Mouse (Mus musculus) testis, adult 2 months (tissue): ENCODE results near the gene Smim7. TPM values are rescaled to one million over a fixed set of nuclear protein-coding genes. Genes with fewer than 3 reads are reported as not detected.

ENCODE experiments used
- H3K27ac ChIP-seq: fragments of 200-500 bp; 2 replicates; pipeline ENCODE4 v1.5.1; 2012; ENCODE audit warnings: low read depth, low read length; ENCODE audit not compliant: control insufficient read depth, insufficient read depth
- H3K27me3 ChIP-seq: fragments of 200-500 bp; 2 replicates; pipeline ENCODE4 v1.6.1; 2012; ENCODE audit warnings: mild to moderate bottlenecking, low read length, moderate library complexity; ENCODE audit not compliant: control insufficient read depth, insufficient read depth
- H3K36me3 ChIP-seq: fragments of 200-500 bp; 2 replicates; pipeline ENCODE4 v1.6.1; 2012; ENCODE audit warnings: mild to moderate bottlenecking, low read length; ENCODE audit not compliant: control insufficient read depth, insufficient read depth
- H3K4me1 ChIP-seq: fragments of 200-500 bp; 2 replicates; pipeline ENCODE4 v1.6.1; 2012; ENCODE audit warnings: low read length; ENCODE audit not compliant: control insufficient read depth, insufficient read depth
- H3K4me3 ChIP-seq: fragments of 200-500 bp; 2 replicates; pipeline ENCODE4 v1.5.1; 2012; ENCODE audit warnings: low read depth, mild to moderate bottlenecking, low read length, moderate library complexity, mixed read lengths; ENCODE audit not compliant: control insufficient read depth
- CTCF ChIP-seq: fragments of 200-500 bp; IDR thresholded peaks from 2 replicates; pipeline ENCODE4 v1.5.1; 2012; ENCODE audit warnings: low read depth, mild to moderate bottlenecking, inconsistent platforms, low read length, moderate library complexity; ENCODE audit not compliant: control insufficient read depth, insufficient read depth, insufficient replicate concordance
- POLR2A ChIP-seq: fragments of 200-500 bp; IDR thresholded peaks from 2 replicates; pipeline ENCODE4 v1.6.1; 2012; ENCODE audit warnings: low read depth, mild to moderate bottlenecking, inconsistent platforms, low read length, moderate library complexity; ENCODE audit not compliant: control insufficient read depth
- polyA plus RNA-seq: library from polyadenylated mRNA; depleted of rRNA; stranded (reverse); fragments of >200 nt; gene quantifications from 2 replicates; pipeline ENCODE4 v1.2.3, GENCODE M21; 2012

Smim7 gene
- polyA plus RNA-seq, 1 experiment = 12.7 TPM

GRCm38 (mm10) chr8:72561111-72561689 lies 9.7 kb downstream of the Smim7 start:
- no peak overlapping the region for H3K27ac ChIP-seq
- H3K4me1 ChIP-seq = no peaks in the 10 kb centered on the region
- no peaks in the 10 kb centered on the region for H3K27me3 ChIP-seq
- TF ChIP-seq CTCF (no peak), POLR2A (no peak)
- no peaks in the 10 kb centered on the region for H3K36me3 ChIP-seq
- H3K4me3 ChIP-seq = no peak overlapping the region

- TF ChIP-seq POLR2A (no peak), CTCF (no peak)
- Histone ChIP-seq H3K27ac (no peak overlapping the region), H3K27me3 (no peaks in the 10 kb centered on the region), H3K4me1 (no peaks in the 10 kb centered on the region), H3K36me3 (no peaks in the 10 kb centered on the region; the same call in 1 of the 2 replicates), H3K4me3 (no peak overlapping the region)
These were observed 15.1 kb downstream of the Smim7 start for GRCm38 (mm10) chr8:72555770-72556169.

- no peak for TF ChIP-seq POLR2A
- TF ChIP-seq CTCF = no peak
- no peaks in the 10 kb centered on the region; the same call in 1 of the 2 replicates for H3K4me1 ChIP-seq
- peak overlapping the region; percentile 98 for H3K27ac ChIP-seq
- peaks cover 4% of the 10 kb centered on the region for H3K36me3 ChIP-seq
- peak overlapping the region; percentile 89 for H3K4me3 ChIP-seq
- H3K27me3 ChIP-seq = no peaks in the 10 kb centered on the region
These were observed 21.5 kb downstream of the Smim7 start for GRCm38 (mm10) chr8:72549314-72549892.

- H3K27me3 ChIP-seq = no peaks in the 10 kb centered on the region
- TF ChIP-seq POLR2A (no peak), CTCF (no peak)
- H3K4me1 ChIP-seq = peaks cover 3% of the 10 kb centered on the region
- H3K36me3 ChIP-seq = peaks cover 7% of the 10 kb centered on the region
- peak overlapping the region; percentile 89 for H3K4me3 ChIP-seq
- H3K27ac ChIP-seq = peak overlapping the region; percentile 98
These were observed 22.1 kb downstream of the Smim7 start for GRCm38 (mm10) chr8:72548644-72549313.

- peak within 1 kb of the TSS; percentile 89 for H3K4me3 ChIP-seq
- no peaks in the 10 kb centered on the region for H3K27me3 ChIP-seq
- peak; percentile 96 for TF ChIP-seq POLR2A
- no peak for TF ChIP-seq CTCF
- H3K36me3 ChIP-seq = peaks cover 7% of the 10 kb centered on the region
- H3K27ac ChIP-seq = peak within 1 kb of the TSS; percentile 98
- H3K4me1 ChIP-seq = peaks cover 3% of the 10 kb centered on the region
These were observed 22.9 kb downstream of the Smim7 start, which contains the start of gene Med26 for GRCm38 (mm10) chr8:72547802-72548643. Gene Med26 (minus strand): TSS chr8:72548270.

GRCm38 (mm10) chr8:72547122-72547801 lies 23.6 kb downstream of the Smim7 start:
- Histone ChIP-seq H3K27me3 (no peaks in the 10 kb centered on the region), H3K27ac (peak overlapping the region; percentile 98), H3K36me3 (peaks cover 7% of the 10 kb centered on the region), H3K4me1 (peaks cover 3% of the 10 kb centered on the region), H3K4me3 (peak overlapping the region; percentile 89)
- TF ChIP-seq CTCF (no peak), POLR2A (peak; percentile 26; the same call in 1 of the 2 replicates)

GRCm38 (mm10) chr8:72539234-72539633 lies 31.7 kb downstream of the Smim7 start:
- Histone ChIP-seq H3K36me3 (peaks cover 2% of the 10 kb centered on the region), H3K4me1 (peaks cover 4% of the 10 kb centered on the region), H3K27ac (no peak overlapping the region), H3K4me3 (no peak overlapping the region), H3K27me3 (no peaks in the 10 kb centered on the region)
- TF ChIP-seq POLR2A (no peak), CTCF (no peak)
